Mouse (Mus musculus): ENCODE data around the gene Akap9. TPM values are rescaled to one million over a fixed set of nuclear protein-coding genes. Genes with fewer than 3 reads are reported as not detected.

The Akap9 gene
- polyA plus RNA-seq, 1 experiment from 2014 or later, result 130 TPM

DNA sequence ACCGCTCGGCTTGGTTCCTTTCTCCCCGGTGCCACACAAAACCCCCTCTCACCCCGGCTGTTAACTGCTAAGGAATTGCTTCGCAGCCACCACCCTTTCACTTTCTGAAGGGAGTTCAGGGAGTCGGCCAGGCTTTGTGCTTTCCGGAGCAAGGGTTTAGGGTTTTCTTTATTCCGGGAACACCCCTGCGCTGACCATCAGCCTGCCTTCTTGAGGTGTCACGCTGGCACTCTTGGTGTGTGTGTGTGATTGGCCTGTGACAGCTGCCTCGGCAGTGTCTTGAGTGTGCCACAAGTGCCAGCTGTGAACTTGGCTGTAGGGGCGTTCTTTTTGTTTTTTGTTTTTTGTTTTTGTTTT lies 814 bp downstream of the Akap9 start:
- no peaks in the 10 kb centered on the region for H3K27me3 ChIP-seq (ENCODE audit: control insufficient read depth, insufficient read depth, low read length)
- peaks cover 16% of the 10 kb centered on the region; the same call in 1 of the 2 replicates for H3K4me1 ChIP-seq (ENCODE audit: control insufficient read depth, insufficient read depth, low read length)
- peak overlapping the region; percentile 66 for H3K4me2 ChIP-seq (ENCODE audit: low read depth, severe bottlenecking)
- H3K9ac ChIP-seq (ENCODE audit: low read length), result peak overlapping the region; percentile 97
- DNase-seq (ENCODE audit: low spot score), result peak; percentile 65
- H3K9me3 ChIP-seq (ENCODE audit: control insufficient read depth, low read length), result no peaks in the 10 kb centered on the region
- WGBS, result under 1% methylated on average over 12 of the region's 12 CpGs
- no peaks in the 10 kb centered on the region for H3K36me3 ChIP-seq (ENCODE audit: control insufficient read depth, insufficient read depth, low read length)
- ATAC-seq (ENCODE audit: insufficient number of reproducible peaks, low FRiP score, low TSS enrichment, low read depth), result 0 out of 2 replicates have a peak, but pooled peaks have one; percentile 65
- peak overlapping the region; percentile 92 for H3K27ac ChIP-seq (replicated peaks; ENCODE audit: low read depth, low read length)
- peak overlapping the region; percentile 79 for H3K4me3 ChIP-seq (ENCODE audit: low read depth, low read length)

DNA sequence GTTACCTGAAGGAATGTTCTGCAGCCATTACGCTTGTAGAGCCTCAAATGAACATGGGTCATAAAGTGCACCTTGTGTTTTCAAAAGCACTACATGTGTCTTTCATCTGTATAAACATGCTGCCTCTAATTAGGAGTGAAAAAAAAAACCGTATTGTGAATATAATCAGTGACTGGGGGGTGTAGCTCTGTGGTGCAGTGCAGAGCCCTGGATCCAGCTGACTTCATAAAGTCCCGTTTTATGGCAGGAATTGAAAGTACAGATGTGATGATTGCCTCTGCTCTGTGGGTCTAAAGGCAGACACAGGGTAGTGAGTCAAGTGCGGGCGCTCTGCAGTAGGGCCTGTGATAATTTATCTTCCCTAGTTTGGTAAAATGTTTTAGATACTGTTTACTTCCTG lies 2.9 kb downstream of the Akap9 start:
- no peak for ATAC-seq (ENCODE audit: insufficient number of reproducible peaks, low FRiP score, low TSS enrichment, low read depth)
- H3K36me3 ChIP-seq (ENCODE audit: control insufficient read depth, insufficient read depth, low read length), result no peaks in the 10 kb centered on the region
- H3K27me3 ChIP-seq (ENCODE audit: control insufficient read depth, insufficient read depth, low read length), result no peaks in the 10 kb centered on the region
- H3K4me2 ChIP-seq (ENCODE audit: low read depth, severe bottlenecking), result no peak overlapping the region
- no peak overlapping the region for H3K9ac ChIP-seq (ENCODE audit: low read length)
- no peak overlapping the region for H3K4me3 ChIP-seq (ENCODE audit: low read depth, low read length)
- 28% methylated on average over 5 of the region's 5 CpGs for WGBS
- H3K4me1 ChIP-seq (ENCODE audit: control insufficient read depth, insufficient read depth, low read length), result peaks cover 16% of the 10 kb centered on the region; the same call in 1 of the 2 replicates
- no peak overlapping the region for H3K27ac ChIP-seq (replicated peaks; ENCODE audit: low read depth, low read length)
- DNase-seq (ENCODE audit: low spot score), result no peak
- no peaks in the 10 kb centered on the region for H3K9me3 ChIP-seq (ENCODE audit: control insufficient read depth, low read length)

- DNase-seq (ENCODE audit: low spot score) (no peak), ATAC-seq (ENCODE audit: insufficient number of reproducible peaks, low FRiP score, low TSS enrichment, low read depth) (no peak)
These were observed 3.8 kb downstream of the Akap9 start for GRCm38 (mm10) chr5:3931636-3932035.

DNA sequence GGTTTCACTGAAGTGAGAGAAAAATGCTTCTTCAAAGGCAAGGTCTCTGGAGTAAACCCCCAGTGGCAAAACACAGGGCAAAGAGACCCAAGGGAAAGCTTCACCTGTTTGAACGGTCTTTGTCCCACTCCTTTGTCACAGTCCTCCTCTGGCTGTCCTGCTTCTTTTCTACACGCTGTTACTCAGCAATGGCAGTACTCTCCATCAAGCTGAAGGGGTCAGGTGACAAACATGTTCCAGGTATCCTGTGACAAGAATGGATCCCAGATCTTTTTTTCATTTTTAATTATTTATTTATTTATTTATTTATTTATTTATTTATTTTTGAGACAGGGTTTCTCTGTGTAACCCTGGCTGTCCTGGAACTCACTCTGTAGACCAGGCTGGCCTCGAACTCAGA lies 5.7 kb downstream of the Akap9 start:
- peaks cover 16% of the 10 kb centered on the region; the same call in 1 of the 2 replicates for H3K4me1 ChIP-seq (ENCODE audit: control insufficient read depth, insufficient read depth, low read length)
- no peak overlapping the region for H3K27ac ChIP-seq (replicated peaks; ENCODE audit: low read depth, low read length)
- H3K9ac ChIP-seq (ENCODE audit: low read length), result no peak overlapping the region
- DNase-seq (ENCODE audit: low spot score) (no peak), ATAC-seq (ENCODE audit: insufficient number of reproducible peaks, low FRiP score, low TSS enrichment, low read depth) (no peak)
- no peaks in the 10 kb centered on the region for H3K27me3 ChIP-seq (ENCODE audit: control insufficient read depth, insufficient read depth, low read length)
- H3K4me3 ChIP-seq (ENCODE audit: low read depth, low read length), result no peak overlapping the region
- WGBS, result 88% methylated on average over 3 of the region's 3 CpGs
- H3K36me3 ChIP-seq (ENCODE audit: control insufficient read depth, insufficient read depth, low read length), result no peaks in the 10 kb centered on the region
- no peak overlapping the region for H3K4me2 ChIP-seq (ENCODE audit: low read depth, severe bottlenecking)
- H3K9me3 ChIP-seq (ENCODE audit: control insufficient read depth, low read length), result no peaks in the 10 kb centered on the region

More at GRCm38 (mm10) chr5:3931636-3932035, 3.8 kb downstream of the Akap9 start:
- Histone ChIP-seq H3K4me1 (ENCODE audit: control insufficient read depth, insufficient read depth, low read length) (peaks cover 16% of the 10 kb centered on the region; the same call in 1 of the 2 replicates), H3K36me3 (ENCODE audit: control insufficient read depth, insufficient read depth, low read length) (no peaks in the 10 kb centered on the region), H3K27ac (replicated peaks; ENCODE audit: low read depth, low read length) (no peak overlapping the region), H3K4me3 (ENCODE audit: low read depth, low read length) (no peak overlapping the region), H3K9ac (ENCODE audit: low read length) (no peak overlapping the region), H3K9me3 (ENCODE audit: control insufficient read depth, low read length) (no peaks in the 10 kb centered on the region), H3K27me3 (ENCODE audit: control insufficient read depth, insufficient read depth, low read length) (no peaks in the 10 kb centered on the region), H3K4me2 (ENCODE audit: low read depth, severe bottlenecking) (no peak overlapping the region)
- 91% methylated on average over 3 of the region's 3 CpGs for WGBS

GRCm38 (mm10) chr5:3935266-3935665 lies 7.4 kb downstream of the Akap9 start:
- ATAC-seq (ENCODE audit: insufficient number of reproducible peaks, low FRiP score, low TSS enrichment, low read depth) (no peak), DNase-seq (ENCODE audit: low spot score) (no peak)
- H3K27me3 ChIP-seq (ENCODE audit: control insufficient read depth, insufficient read depth, low read length), result no peaks in the 10 kb centered on the region
- H3K9ac ChIP-seq (ENCODE audit: low read length), result no peak overlapping the region
- WGBS, result 90% methylated on average over 5 of the region's 5 CpGs
- peaks cover 8% of the 10 kb centered on the region; the same call in 1 of the 2 replicates for H3K4me1 ChIP-seq (ENCODE audit: control insufficient read depth, insufficient read depth, low read length)
- H3K27ac ChIP-seq (replicated peaks; ENCODE audit: low read depth, low read length), result no peak overlapping the region
- H3K36me3 ChIP-seq (ENCODE audit: control insufficient read depth, insufficient read depth, low read length), result no peaks in the 10 kb centered on the region
- H3K9me3 ChIP-seq (ENCODE audit: control insufficient read depth, low read length), result no peaks in the 10 kb centered on the region
- no peak overlapping the region for H3K4me3 ChIP-seq (ENCODE audit: low read depth, low read length)
- H3K4me2 ChIP-seq (ENCODE audit: low read depth, severe bottlenecking), result no peak overlapping the region

GRCm38 (mm10) chr5:3935778-3936554 lies 8.1 kb downstream of the Akap9 start:
- H3K36me3 ChIP-seq (ENCODE audit: control insufficient read depth, insufficient read depth, low read length), result no peaks in the 10 kb centered on the region
- no peak overlapping the region for H3K4me2 ChIP-seq (ENCODE audit: low read depth, severe bottlenecking)
- H3K4me3 ChIP-seq (ENCODE audit: low read depth, low read length), result no peak overlapping the region
- no peak overlapping the region for H3K27ac ChIP-seq (replicated peaks; ENCODE audit: low read depth, low read length)
- 93% methylated on average over 8 of the region's 8 CpGs for WGBS
- H3K9ac ChIP-seq (ENCODE audit: low read length), result no peak overlapping the region
- ATAC-seq (ENCODE audit: insufficient number of reproducible peaks, low FRiP score, low TSS enrichment, low read depth) (no peak), DNase-seq (ENCODE audit: low spot score) (no peak)
- peaks cover 3% of the 10 kb centered on the region; the same call in 1 of the 2 replicates for H3K4me1 ChIP-seq (ENCODE audit: control insufficient read depth, insufficient read depth, low read length)
- H3K9me3 ChIP-seq (ENCODE audit: control insufficient read depth, low read length), result no peaks in the 10 kb centered on the region
- H3K27me3 ChIP-seq (ENCODE audit: control insufficient read depth, insufficient read depth, low read length), result no peaks in the 10 kb centered on the region

DNA sequence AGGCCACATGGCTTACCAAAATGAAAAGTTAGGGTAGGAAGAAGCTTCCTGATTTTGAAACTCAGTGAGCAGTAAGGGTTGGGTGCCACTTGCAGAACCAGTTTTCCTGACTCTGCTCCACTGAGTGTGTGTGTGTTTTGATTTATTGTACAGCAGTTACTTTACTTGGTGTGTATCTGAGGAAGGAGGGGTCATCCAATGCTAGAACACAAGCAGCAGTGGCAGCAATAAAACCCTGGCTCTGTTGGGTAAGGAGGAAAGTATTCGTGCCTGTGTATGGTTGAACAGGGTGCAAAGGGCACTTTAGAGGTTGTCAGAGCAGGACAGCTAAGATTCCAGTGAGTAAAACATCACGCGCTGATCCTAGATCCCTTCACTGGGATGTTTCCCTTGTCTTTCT lies 11.1 kb downstream of the Akap9 start:
- Histone ChIP-seq H3K9me3 (ENCODE audit: control insufficient read depth, low read length) (no peaks in the 10 kb centered on the region), H3K27me3 (ENCODE audit: control insufficient read depth, insufficient read depth, low read length) (no peaks in the 10 kb centered on the region), H3K4me2 (ENCODE audit: low read depth, severe bottlenecking) (no peak overlapping the region), H3K27ac (replicated peaks; ENCODE audit: low read depth, low read length) (no peak overlapping the region), H3K9ac (ENCODE audit: low read length) (no peak overlapping the region), H3K4me3 (ENCODE audit: low read depth, low read length) (no peak overlapping the region), H3K36me3 (ENCODE audit: control insufficient read depth, insufficient read depth, low read length) (no peaks in the 10 kb centered on the region; the same call in 1 of the 2 replicates), H3K4me1 (ENCODE audit: control insufficient read depth, insufficient read depth, low read length) (no peaks in the 10 kb centered on the region)
- ATAC-seq (ENCODE audit: insufficient number of reproducible peaks, low FRiP score, low TSS enrichment, low read depth), result no peak
- WGBS, result 88% methylated on average over 3 of the region's 3 CpGs
- DNase-seq (ENCODE audit: low spot score), result no peak

- Histone ChIP-seq H3K9me3 (ENCODE audit: control insufficient read depth, low read length) (no peaks in the 10 kb centered on the region), H3K4me3 (ENCODE audit: low read depth, low read length) (no peak overlapping the region), H3K36me3 (ENCODE audit: control insufficient read depth, insufficient read depth, low read length) (no peaks in the 10 kb centered on the region; the same call in 1 of the 2 replicates), H3K27me3 (ENCODE audit: control insufficient read depth, insufficient read depth, low read length) (no peaks in the 10 kb centered on the region), H3K9ac (ENCODE audit: low read length) (no peak overlapping the region), H3K4me2 (ENCODE audit: low read depth, severe bottlenecking) (no peak overlapping the region), H3K4me1 (ENCODE audit: control insufficient read depth, insufficient read depth, low read length) (no peaks in the 10 kb centered on the region), H3K27ac (replicated peaks; ENCODE audit: low read depth, low read length) (no peak overlapping the region)
- WGBS, result 95% methylated on average over 5 of the region's 5 CpGs
- DNase-seq (ENCODE audit: low spot score), result no peak
- no peak for ATAC-seq (ENCODE audit: insufficient number of reproducible peaks, low FRiP score, low TSS enrichment, low read depth)
These were observed 11.5 kb downstream of the Akap9 start for GRCm38 (mm10) chr5:3939335-3939734.
